Mouse (Mus musculus): Measurements from ENCODE around the gene Ren1.

Ren1 gene

GRCm38 (mm10) chr1:133375696-133376346 is 25.5 kb downstream of the Ren1 start:
- DNase-seq (ENCODE audit: low read depth, low spot score) = no peak

DNA sequence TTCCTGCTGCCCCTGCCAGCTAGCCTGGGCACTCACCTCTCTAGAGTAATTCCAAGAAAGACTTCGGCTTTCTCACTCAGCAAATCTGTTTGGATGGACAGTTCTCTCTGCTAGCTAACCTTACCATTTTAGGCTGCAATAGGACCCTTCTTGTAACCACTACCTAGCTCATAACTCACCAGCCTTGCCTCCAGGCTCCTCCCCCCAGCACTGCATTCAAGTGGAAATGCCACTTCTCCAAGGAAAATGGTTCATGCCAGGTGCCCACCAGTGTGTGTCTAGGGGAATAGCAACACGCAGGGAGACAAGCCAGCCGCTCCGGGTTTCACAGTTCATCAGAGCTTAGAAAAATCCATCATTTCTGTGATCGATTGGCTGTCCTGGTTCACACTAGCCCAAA is 27.2 kb downstream of the Ren1 start:
- DNase-seq (ENCODE audit: low read depth, low spot score) = no peak

DNA sequence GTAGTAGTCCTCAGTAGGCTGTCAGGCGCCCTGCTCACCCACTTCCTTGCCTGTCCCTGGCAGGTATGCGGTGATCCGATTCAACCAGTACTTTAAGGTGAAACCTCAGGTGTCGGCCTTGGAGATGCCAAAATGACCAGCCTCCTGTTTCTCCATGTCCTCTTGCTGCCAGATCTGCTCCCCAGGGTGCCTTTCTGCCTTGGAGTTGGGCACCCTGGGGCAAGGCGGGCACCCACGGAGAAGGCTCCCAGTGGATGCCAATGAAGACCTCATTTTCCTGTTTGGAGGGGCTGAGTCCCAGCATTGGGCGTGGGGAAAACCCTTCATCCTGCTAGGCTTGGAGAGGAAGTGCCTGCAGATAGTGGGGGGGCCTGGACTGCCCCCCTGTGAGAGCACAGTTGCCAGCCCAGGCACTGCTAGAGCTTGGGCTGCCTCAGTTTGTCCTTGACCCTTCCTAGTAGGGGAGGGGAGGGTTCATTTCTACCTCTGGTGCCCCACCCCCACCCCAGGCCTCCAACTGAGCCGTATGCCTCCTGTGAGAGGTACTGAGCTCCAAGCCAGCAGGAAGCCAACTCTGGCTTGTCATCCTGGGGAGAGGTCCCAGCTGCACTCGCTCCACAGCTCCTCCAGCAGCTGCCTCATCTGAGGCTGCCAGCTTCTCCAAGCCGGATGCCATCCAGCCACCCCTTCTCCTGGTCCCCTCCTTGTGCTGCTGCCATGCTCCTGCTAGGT is 29.1 kb downstream of the Ren1 start:
- no peak for DNase-seq (ENCODE audit: low read depth, low spot score)

DNA sequence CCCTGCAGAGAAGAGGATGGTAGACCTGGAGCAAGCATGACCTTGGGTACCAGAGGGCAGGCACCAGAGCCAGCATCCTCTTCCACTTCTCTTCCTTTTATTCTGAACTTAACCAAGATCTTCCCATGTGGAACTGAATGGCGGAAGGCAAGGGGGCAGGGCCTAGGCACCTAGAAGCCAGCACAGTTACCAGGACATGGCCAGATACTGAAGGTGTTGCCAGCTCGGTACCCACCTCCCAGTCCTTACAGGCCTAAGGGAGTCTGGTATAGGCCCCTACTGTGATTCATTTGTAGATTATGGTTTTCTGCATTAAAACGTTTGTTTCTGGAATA is 29.6 kb downstream of the Ren1 start:
- DNase-seq (ENCODE audit: low read depth, low spot score) = no peak

DNA sequence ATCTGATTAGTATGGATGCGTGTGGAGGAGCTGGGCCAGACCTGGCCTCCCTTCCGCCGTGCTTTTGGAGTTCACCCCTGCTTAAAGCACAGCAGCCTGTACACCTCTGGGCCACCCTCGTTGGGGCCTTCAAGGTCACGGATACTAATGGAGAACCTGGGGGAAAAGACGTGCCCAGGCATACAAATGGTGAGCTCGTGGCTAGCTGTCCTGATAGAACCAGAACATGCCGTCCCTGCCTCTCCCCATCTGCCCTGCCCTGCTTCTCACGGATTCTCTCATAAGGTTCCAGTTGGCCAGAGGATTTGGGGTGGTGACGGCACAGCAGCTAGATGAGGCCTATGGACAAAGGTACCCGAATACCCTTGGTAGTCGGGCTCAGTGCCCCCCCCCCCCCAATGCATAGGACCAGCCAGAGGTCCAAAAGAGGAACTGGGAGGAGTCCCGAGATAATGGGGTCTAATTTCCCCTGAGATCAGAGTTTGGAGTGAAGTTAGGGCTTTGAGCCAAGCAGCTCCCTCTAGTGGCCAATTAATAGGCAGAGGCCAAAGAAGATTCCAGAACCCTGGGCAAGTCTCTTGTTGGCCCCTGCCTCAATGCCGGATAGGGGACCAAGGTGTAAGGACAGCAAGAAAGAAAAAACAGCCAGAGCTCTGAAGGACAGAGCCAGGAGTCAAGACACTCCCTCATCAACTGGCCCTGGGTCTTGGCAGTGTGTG is 30.2 kb downstream of the Ren1 start:
- no peak for DNase-seq (ENCODE audit: low read depth, low spot score)

- no peak for DNase-seq (ENCODE audit: low read depth, low spot score)
Measured at GRCm38 (mm10) chr1:133382008-133382407, 31.7 kb downstream of the Ren1 start.

GRCm38 (mm10) chr1:133382552-133383155 is 32.3 kb downstream of the Ren1 start:
- no peak for DNase-seq (ENCODE audit: low read depth, low spot score)

DNA sequence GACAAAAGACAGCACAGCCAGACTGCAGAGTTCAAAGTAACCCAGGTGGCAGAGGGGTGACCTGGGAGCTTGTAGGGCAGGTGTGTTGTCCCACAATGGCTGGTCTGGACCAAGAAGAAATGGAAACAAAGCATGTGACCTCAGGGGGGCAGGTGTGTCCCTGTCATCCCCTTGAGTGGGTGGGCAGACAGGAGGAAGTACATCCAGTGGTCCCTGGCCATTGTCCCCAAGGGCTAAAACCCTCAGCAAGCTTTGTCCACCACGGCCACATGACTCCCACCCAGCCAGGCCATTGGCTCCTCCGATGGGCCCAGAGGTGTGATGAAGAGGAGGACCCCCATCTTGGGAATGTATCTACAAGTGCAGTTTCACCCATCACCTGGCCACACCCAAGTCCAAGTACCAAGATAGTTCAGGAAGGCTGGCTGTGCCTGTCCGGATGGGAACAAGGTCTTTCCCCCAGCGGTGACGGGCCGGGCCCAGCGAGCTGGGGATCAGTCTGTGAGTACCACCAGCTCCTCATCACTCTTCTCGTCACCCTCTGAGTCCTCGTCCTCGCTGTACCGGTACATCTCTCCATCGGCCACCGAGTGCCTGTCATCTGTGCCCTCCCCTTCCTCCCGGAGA is 33.0 kb downstream of the Ren1 start:
- no peak for DNase-seq (ENCODE audit: low read depth, low spot score)

GRCm38 (mm10) chr1:133385506-133385905 is 35.2 kb downstream of the Ren1 start:
- no peak for DNase-seq (ENCODE audit: low read depth, low spot score)

DNA sequence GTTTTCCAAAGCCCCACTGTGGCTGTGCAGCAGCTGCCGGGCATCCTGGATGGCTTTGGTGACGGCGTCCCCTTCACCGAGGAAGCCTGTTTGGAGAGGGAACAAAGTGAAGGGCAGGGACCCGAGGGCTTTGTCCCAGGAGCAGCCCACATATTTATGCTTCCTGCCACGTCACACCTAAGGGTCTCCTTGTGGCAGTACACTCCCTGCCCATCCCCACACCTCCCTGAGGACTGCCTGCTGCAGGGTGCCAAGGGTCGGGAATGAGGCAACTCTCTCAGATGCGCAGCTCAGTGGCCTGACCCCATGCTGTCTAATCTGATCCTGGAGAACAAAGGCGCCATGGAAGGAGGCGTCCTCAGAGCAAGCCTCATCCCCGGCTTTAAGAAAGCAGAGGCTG is 35.9 kb downstream of the Ren1 start:
- DNase-seq (ENCODE audit: low read depth, low spot score) = no peak

GRCm38 (mm10) chr1:133387539-133388268 is 37.4 kb downstream of the Ren1 start:
- DNase-seq (ENCODE audit: low read depth, low spot score) = no peak

DNA sequence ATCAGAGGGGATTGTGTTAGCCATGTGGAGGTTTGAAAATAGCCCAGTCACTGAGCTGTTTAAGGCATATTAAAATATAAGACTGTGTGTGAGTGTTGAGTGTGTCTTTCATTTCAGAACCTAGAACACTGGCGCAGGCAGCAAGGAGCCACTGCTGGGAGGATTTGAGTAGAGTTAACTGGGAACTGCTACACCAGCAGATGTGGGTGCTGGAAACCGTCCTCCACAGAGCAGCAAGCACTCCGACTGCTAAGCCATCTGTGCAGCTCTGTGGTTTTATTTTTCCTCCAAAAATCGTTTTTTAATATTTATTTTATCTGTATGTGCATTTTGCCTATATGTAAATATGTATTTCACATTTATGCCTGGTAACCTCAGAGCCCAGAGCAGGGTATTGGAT is 44.4 kb downstream of the Ren1 start:
- DNase-seq (ENCODE audit: low read depth, low spot score) = no peak

GRCm38 (mm10) chr1:133396693-133397092 is 46.4 kb downstream of the Ren1 start:
- DNase-seq (ENCODE audit: low read depth, low spot score) = no peak

DNA sequence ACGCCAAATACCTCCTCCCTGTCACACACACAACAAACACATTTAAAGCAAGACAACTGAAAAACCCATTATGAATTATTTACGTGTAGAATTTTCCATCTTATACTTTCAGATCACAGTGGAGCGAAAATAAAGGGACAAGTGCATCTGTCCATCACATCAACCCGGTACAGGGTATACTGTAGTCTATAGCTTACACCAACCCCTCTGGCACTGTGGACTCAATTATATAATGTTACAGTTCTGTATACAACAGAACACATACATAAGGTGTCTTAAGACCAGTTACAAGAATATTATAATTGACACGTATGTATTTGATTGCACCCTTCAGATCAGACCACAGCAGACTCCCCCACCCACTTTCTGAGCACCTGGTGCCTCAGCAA is 46.8 kb downstream of the Ren1 start:
- DNase-seq (ENCODE audit: low read depth, low spot score) = no peak

- peak; percentile 71 for DNase-seq (ENCODE audit: low read depth, low spot score)
Measured at GRCm38 (mm10) chr1:133397483-133398237, 47.4 kb downstream of the Ren1 start.

DNA sequence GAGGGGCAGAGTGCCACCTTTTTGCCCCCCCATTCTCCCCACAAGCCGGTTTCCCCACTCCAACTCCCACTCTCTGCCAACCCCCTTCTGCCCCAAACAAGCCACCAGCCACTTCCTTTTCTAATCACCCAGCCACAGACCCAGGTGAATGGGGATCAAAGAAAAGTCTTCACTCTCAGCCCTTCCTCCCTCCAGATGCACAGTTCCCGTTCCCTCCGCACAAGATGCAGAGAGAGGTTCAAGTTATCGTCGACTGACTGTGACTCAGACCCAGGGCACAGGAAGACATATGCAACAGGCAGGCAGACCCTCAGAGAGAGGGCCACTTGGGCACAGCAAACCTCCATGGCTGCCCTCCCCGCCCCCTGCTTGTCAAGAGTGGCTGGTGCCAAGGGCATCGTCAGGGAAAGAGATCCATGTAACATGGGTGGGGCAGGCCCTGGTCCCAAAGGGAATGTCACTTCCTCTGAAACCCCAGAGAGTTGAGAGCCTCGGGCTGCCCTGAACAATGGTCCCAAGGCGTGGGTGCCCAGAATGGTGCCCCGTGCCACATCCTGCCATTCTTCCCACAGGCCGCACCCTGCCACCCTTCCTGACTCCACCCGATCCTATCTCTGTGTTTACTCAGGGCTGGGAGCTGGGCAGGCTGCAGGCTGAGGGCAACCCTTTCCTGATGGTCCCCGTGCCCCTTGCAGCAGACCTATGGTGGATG is 49.9 kb downstream of the Ren1 start:
- no peak for DNase-seq (ENCODE audit: low read depth, low spot score)

DNA sequence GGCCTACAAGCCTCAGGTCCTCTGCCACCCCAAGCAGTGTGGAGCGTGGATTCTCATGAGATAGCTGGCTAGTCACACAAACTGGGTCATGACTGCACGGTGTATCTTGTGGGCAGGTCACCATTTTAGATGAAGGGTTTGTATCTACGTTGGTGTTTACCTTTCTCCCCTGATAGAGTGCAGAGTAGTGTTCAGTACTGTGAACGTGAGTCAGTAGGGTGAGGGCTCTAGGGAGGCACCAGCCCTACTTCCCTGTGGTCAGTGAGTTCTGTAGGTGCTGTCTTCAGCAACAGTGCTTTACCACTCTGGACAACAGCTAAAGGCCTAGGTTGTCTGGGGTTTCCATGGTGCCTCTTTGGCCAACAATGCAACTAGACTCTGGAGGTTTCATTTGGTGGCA is 53.7 kb downstream of the Ren1 start:
- DNase-seq (ENCODE audit: low read depth, low spot score) = no peak

DNA sequence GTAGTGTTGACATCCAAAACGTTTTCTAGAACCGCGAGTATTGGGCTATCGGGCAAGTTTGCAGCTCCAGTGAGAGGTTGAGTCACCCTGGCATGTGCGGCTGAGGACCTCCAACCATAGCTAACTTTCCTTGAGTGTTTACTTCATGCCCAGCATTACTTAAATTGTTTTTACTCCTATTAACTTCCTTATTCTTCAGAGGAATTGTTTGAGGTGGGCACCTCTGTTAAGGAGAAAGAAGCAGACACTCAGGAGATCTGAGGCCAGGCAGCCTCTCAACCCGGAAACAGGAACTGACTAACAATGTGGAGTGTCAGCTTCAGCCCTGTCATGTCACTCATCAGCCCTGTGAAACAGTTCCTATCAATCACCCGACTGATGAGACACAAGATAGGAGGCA is 56.3 kb downstream of the Ren1 start:
- DNase-seq (ENCODE audit: low read depth, low spot score) = no peak

GRCm38 (mm10) chr1:133407436-133407835 is 57.1 kb downstream of the Ren1 start:
- no peak for DNase-seq (ENCODE audit: low read depth, low spot score)

- no peak for DNase-seq (ENCODE audit: low read depth, low spot score)
Measured at GRCm38 (mm10) chr1:133408321-133408720, 58.0 kb downstream of the Ren1 start.
